Mouse (Mus musculus): ENCODE data around the gene Tmem135. TPM values are rescaled to one million over a fixed set of nuclear protein-coding genes. Genes with fewer than 3 reads are reported as not detected.

The Tmem135 gene
- polyA plus RNA-seq, 1 experiment from 2014 or later, result 21.0 TPM

- no peak for DNase-seq (ENCODE audit: low spot score)
- 79% methylated on average over 2 of the region's 2 CpGs for WGBS
Measured at GRCm38 (mm10) chr7:89106421-89106820, 297.6 kb downstream of the Tmem135 start.

GRCm38 (mm10) chr7:89099756-89100155, 304.3 kb downstream of the Tmem135 start:
- H3K9ac ChIP-seq (ENCODE audit: low read length), result no peak overlapping the region
- H3K4me3 ChIP-seq (ENCODE audit: low read depth, low read length), result no peak overlapping the region
- H3K36me3 ChIP-seq (ENCODE audit: control insufficient read depth, insufficient read depth, low read length), result no peaks in the 10 kb centered on the region
- H3K9me3 ChIP-seq (ENCODE audit: control insufficient read depth, low read length), result no peaks in the 10 kb centered on the region
- H3K27ac ChIP-seq (replicated peaks), result no peak overlapping the region
- H3K27me3 ChIP-seq (ENCODE audit: control insufficient read depth, insufficient read depth, low read length), result no peaks in the 10 kb centered on the region
- H3K4me1 ChIP-seq (replicated peaks; ENCODE audit: control insufficient read depth, insufficient read depth), result no peaks in the 10 kb centered on the region
- no peak for DNase-seq (ENCODE audit: low spot score)
- no peak overlapping the region for H3K4me2 ChIP-seq (replicated peaks; ENCODE audit: low read depth)
- no peak for TF ChIP-seq CTCF (IDR thresholded peaks at IDR 0.05; ENCODE audit: low read depth)
- no peak for ATAC-seq (ENCODE audit: low FRiP score, low TSS enrichment)
- WGBS, result 75% methylated on average over 4 of the region's 4 CpGs

More at GRCm38 (mm10) chr7:89106421-89106820, 297.6 kb downstream of the Tmem135 start:
- Histone ChIP-seq H3K9ac (ENCODE audit: low read length) (no peak overlapping the region), H3K4me2 (replicated peaks; ENCODE audit: low read depth) (no peak overlapping the region), H3K4me1 (replicated peaks; ENCODE audit: control insufficient read depth, insufficient read depth) (no peaks in the 10 kb centered on the region), H3K27me3 (ENCODE audit: control insufficient read depth, insufficient read depth, low read length) (no peaks in the 10 kb centered on the region), H3K4me3 (ENCODE audit: low read depth, low read length) (no peak overlapping the region), H3K36me3 (ENCODE audit: control insufficient read depth, insufficient read depth, low read length) (no peaks in the 10 kb centered on the region), H3K27ac (replicated peaks) (no peak overlapping the region), H3K9me3 (ENCODE audit: control insufficient read depth, low read length) (no peaks in the 10 kb centered on the region)
- no peak for ATAC-seq (ENCODE audit: low FRiP score, low TSS enrichment)
- TF ChIP-seq EP300 (optimal IDR thresholded peaks at IDR 0.05) (no peak), CTCF (IDR thresholded peaks at IDR 0.05; ENCODE audit: low read depth) (no peak)

Small RNA genes within 50 kb of the gene (microRNA-seq; reads per million reads assigned to microRNA genes)
- not detected for gene Gm22171
- gene Gm24659, result not detected

Other genes with a start within 250 kb of the Tmem135 start
- 7.5 and 8.1 TPM in 2 replicates for gene Fzd4, start 133 bp upstream of the Tmem135 start, polyA plus RNA-seq (2015; fragmentation: Nextera tagmentation; extraction: Ambion mirVana)
- gene Prss23, start 123.0 kb upstream of the Tmem135 start, polyA plus RNA-seq (2015; fragmentation: Nextera tagmentation; extraction: Ambion mirVana), result 58.3 and 67.7 TPM in 2 replicates
- 4.8 and 5.9 TPM in 2 replicates for gene Me3, start 228.2 kb upstream of the Tmem135 start, polyA plus RNA-seq (2015; fragmentation: Nextera tagmentation; extraction: Ambion mirVana)

All from stomach, postnatal 0 days (tissue).